Mouse (Mus musculus): ENCODE measurements around the gene Rnf115. TPM values are rescaled to one million over a fixed set of nuclear protein-coding genes. Genes with fewer than 3 reads are reported as not detected.

Rnf115 gene
- polyA plus RNA-seq, 1 experiment from 2014 or later, result 69.7 TPM

GRCm38 (mm10) chr3:96777120-96777519 lies 49.7 kb downstream of the Rnf115 start:
- Histone ChIP-seq H3K36me3 (ENCODE audit: control insufficient read depth, insufficient read depth, low read length) (0 out of 2 replicates have a peak, but pooled peaks cover 9% of the 10 kb centered on the region), H3K9ac (ENCODE audit: low read length) (no peak overlapping the region), H3K4me1 (ENCODE audit: control insufficient read depth, insufficient read depth, low read length) (no peaks in the 10 kb centered on the region), H3K27me3 (replicated peaks; ENCODE audit: control insufficient read depth, insufficient read depth, low read length) (no peaks in the 10 kb centered on the region), H3K4me3 (ENCODE audit: low read depth, low read length) (no peak overlapping the region), H3K27ac (ENCODE audit: low read depth, low read length) (no peak overlapping the region), H3K4me2 (ENCODE audit: low read length) (no peak overlapping the region), H3K9me3 (replicated peaks; ENCODE audit: control insufficient read depth, low read length) (no peaks in the 10 kb centered on the region)
- DNase-seq (ENCODE audit: low spot score), result no peak
- 88% methylated on average over 3 of the region's 3 CpGs for WGBS
- ATAC-seq, result no peak

DNA sequence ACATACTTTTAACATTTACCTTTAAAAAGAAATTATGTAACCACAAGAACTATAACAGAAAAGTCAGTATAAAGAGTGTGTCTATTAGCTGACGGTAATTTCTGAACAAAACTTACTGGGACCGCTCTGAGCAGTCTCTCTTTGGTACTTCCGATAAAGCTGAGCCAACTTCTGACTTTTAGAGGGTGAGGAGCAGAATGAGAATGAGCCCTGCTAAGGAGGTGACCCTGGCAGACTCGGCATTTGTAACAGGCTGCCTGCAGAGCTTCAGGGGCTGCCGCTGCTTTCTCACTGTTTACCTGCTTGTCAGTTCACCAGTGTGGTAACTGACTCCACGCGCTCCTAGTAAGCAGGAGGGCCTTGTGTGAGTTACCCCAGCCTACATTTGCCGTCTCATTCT lies 54.8 kb downstream of the Rnf115 start:
- Histone ChIP-seq H3K4me1 (ENCODE audit: control insufficient read depth, insufficient read depth, low read length) (no peaks in the 10 kb centered on the region), H3K27me3 (replicated peaks; ENCODE audit: control insufficient read depth, insufficient read depth, low read length) (no peaks in the 10 kb centered on the region), H3K9ac (ENCODE audit: low read length) (no peak overlapping the region), H3K9me3 (replicated peaks; ENCODE audit: control insufficient read depth, low read length) (no peaks in the 10 kb centered on the region), H3K36me3 (ENCODE audit: control insufficient read depth, insufficient read depth, low read length) (peaks cover 15% of the 10 kb centered on the region), H3K4me3 (ENCODE audit: low read depth, low read length) (no peak overlapping the region), H3K27ac (ENCODE audit: low read depth, low read length) (no peak overlapping the region), H3K4me2 (ENCODE audit: low read length) (no peak overlapping the region)
- ATAC-seq (no peak), DNase-seq (ENCODE audit: low spot score) (no peak)
- 79% methylated on average over 8 of the region's 8 CpGs for WGBS

DNA sequence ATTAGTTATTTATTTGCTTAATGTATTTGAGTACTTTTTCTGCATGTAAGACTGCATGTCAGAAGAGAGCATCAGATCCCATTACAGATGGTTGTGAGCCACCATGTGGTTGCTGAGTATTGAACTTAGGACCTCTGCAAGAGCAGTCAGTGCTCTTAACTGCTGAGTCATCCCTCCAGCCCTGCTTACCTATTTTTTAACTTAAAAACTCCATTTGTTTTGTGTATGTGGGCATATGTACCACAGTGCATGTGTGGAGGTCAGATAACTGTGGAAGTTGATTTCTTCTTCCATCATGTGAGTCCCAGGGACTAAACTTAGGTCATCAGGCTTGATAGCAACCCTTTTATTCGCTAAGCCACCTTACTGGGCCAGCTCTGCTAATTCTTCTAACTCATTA lies 60.3 kb downstream of the Rnf115 start:
- no peaks in the 10 kb centered on the region for H3K27me3 ChIP-seq (replicated peaks; ENCODE audit: control insufficient read depth, insufficient read depth, low read length)
- H3K4me3 ChIP-seq (ENCODE audit: low read depth, low read length), result no peak overlapping the region
- peaks cover 49% of the 10 kb centered on the region for H3K36me3 ChIP-seq (ENCODE audit: control insufficient read depth, insufficient read depth, low read length)
- ATAC-seq, result no peak
- no peak overlapping the region for H3K4me2 ChIP-seq (ENCODE audit: low read length)
- 90% methylated on average over 1 of the region's 1 CpGs for WGBS
- H3K9me3 ChIP-seq (replicated peaks; ENCODE audit: control insufficient read depth, low read length), result no peaks in the 10 kb centered on the region
- no peaks in the 10 kb centered on the region for H3K4me1 ChIP-seq (ENCODE audit: control insufficient read depth, insufficient read depth, low read length)
- DNase-seq (ENCODE audit: low spot score), result no peak
- H3K27ac ChIP-seq (ENCODE audit: low read depth, low read length), result no peak overlapping the region
- no peak overlapping the region for H3K9ac ChIP-seq (ENCODE audit: low read length)

DNA sequence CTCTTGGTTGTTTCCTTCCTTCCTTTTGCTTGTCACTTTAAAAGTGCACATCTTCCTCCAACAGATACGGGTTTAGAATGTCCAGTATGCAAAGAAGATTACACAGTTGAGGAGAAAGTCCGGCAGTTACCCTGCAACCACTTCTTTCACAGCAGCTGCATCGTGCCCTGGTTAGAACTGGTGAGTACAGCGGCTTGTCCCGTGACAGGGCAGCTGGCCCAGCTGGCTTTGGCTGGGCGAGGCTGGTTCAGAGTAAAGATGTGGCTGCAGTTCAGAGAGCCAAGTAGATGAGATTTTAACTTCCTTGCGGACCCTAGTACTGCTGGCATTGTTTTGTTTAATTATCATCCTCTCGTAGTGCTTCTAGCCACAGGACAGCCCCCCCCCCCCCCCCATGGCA lies 61.0 kb downstream of the Rnf115 start:
- H3K36me3 ChIP-seq (ENCODE audit: control insufficient read depth, insufficient read depth, low read length), result peaks cover 49% of the 10 kb centered on the region
- no peak overlapping the region for H3K9ac ChIP-seq (ENCODE audit: low read length)
- no peak overlapping the region for H3K4me2 ChIP-seq (ENCODE audit: low read length)
- H3K27me3 ChIP-seq (replicated peaks; ENCODE audit: control insufficient read depth, insufficient read depth, low read length), result no peaks in the 10 kb centered on the region
- no peak overlapping the region for H3K4me3 ChIP-seq (ENCODE audit: low read depth, low read length)
- WGBS, result 84% methylated on average over 8 of the region's 8 CpGs
- H3K27ac ChIP-seq (ENCODE audit: low read depth, low read length), result no peak overlapping the region
- ATAC-seq (no peak), DNase-seq (ENCODE audit: low spot score) (no peak)
- H3K4me1 ChIP-seq (ENCODE audit: control insufficient read depth, insufficient read depth, low read length), result no peaks in the 10 kb centered on the region
- H3K9me3 ChIP-seq (replicated peaks; ENCODE audit: control insufficient read depth, low read length), result no peaks in the 10 kb centered on the region

- DNase-seq (ENCODE audit: low spot score) (no peak), ATAC-seq (no peak)
- H3K4me2 ChIP-seq (ENCODE audit: low read length), result no peak overlapping the region
- H3K36me3 ChIP-seq (ENCODE audit: control insufficient read depth, insufficient read depth, low read length), result peaks cover 7% of the 10 kb centered on the region; the same call in 1 of the 2 replicates
- no peak overlapping the region for H3K4me3 ChIP-seq (ENCODE audit: low read depth, low read length)
- no peak overlapping the region for H3K27ac ChIP-seq (ENCODE audit: low read depth, low read length)
- no peaks in the 10 kb centered on the region for H3K4me1 ChIP-seq (ENCODE audit: control insufficient read depth, insufficient read depth, low read length)
- 89% methylated on average over 11 of the region's 11 CpGs for WGBS
- no peak overlapping the region for H3K9ac ChIP-seq (ENCODE audit: low read length)
- H3K9me3 ChIP-seq (replicated peaks; ENCODE audit: control insufficient read depth, low read length), result no peaks in the 10 kb centered on the region
- no peaks in the 10 kb centered on the region for H3K27me3 ChIP-seq (replicated peaks; ENCODE audit: control insufficient read depth, insufficient read depth, low read length)
Observed at GRCm38 (mm10) chr3:96800254-96800653, 72.8 kb downstream of the Rnf115 start.

- Histone ChIP-seq H3K4me3 (ENCODE audit: low read depth, low read length) (no peak overlapping the region), H3K4me1 (ENCODE audit: control insufficient read depth, insufficient read depth, low read length) (no peaks in the 10 kb centered on the region), H3K9ac (ENCODE audit: low read length) (no peak overlapping the region), H3K27ac (ENCODE audit: low read depth, low read length) (no peak overlapping the region), H3K9me3 (replicated peaks; ENCODE audit: control insufficient read depth, low read length) (no peaks in the 10 kb centered on the region), H3K27me3 (replicated peaks; ENCODE audit: control insufficient read depth, insufficient read depth, low read length) (no peaks in the 10 kb centered on the region), H3K36me3 (ENCODE audit: control insufficient read depth, insufficient read depth, low read length) (no peaks in the 10 kb centered on the region), H3K4me2 (ENCODE audit: low read length) (no peak overlapping the region)
- no peak for ATAC-seq
- whole genome bisulfite sequencing, result 100% methylated on average over 1 of the region's 1 CpGs
- DNase-seq (ENCODE audit: low spot score), result no peak
Observed at GRCm38 (mm10) chr3:96802214-96802613, 74.8 kb downstream of the Rnf115 start.

GRCm38 (mm10) chr3:96808136-96808535 lies 80.7 kb downstream of the Rnf115 start:
- ATAC-seq, result no peak
- no peaks in the 10 kb centered on the region for H3K4me1 ChIP-seq (ENCODE audit: control insufficient read depth, insufficient read depth, low read length)
- no peaks in the 10 kb centered on the region for H3K36me3 ChIP-seq (ENCODE audit: control insufficient read depth, insufficient read depth, low read length)
- no peak overlapping the region for H3K9ac ChIP-seq (ENCODE audit: low read length)
- no peak overlapping the region for H3K4me3 ChIP-seq (ENCODE audit: low read depth, low read length)
- no peak for DNase-seq (ENCODE audit: low spot score)
- no peaks in the 10 kb centered on the region for H3K27me3 ChIP-seq (replicated peaks; ENCODE audit: control insufficient read depth, insufficient read depth, low read length)
- no peak overlapping the region for H3K4me2 ChIP-seq (ENCODE audit: low read length)
- WGBS, result 74% methylated on average over 3 of the region's 3 CpGs
- H3K9me3 ChIP-seq (replicated peaks; ENCODE audit: control insufficient read depth, low read length), result no peaks in the 10 kb centered on the region
- H3K27ac ChIP-seq (ENCODE audit: low read depth, low read length), result no peak overlapping the region

DNA sequence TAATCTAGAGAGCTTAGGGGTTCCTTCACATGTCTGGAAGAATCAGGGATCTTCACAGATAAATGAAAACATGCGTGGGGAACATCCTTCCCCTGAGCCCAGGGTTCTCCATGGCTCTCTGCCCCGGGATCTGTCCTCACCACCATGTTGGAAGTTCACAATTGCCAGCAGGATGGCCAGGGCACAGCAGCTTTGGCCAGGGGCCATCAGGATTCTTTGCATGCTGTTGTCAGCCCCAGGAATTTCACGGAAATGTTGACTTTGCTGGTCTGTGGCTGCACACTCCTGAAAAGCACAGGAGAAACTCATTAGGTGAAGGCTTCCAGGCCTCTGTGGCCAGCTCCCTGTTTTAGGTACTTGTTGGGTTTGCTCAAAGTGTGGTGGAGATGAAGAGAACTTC lies 81.2 kb downstream of the Rnf115 start:
- WGBS, result 77% methylated on average over 3 of the region's 3 CpGs
- Histone ChIP-seq H3K27ac (ENCODE audit: low read depth, low read length) (no peak overlapping the region), H3K4me3 (ENCODE audit: low read depth, low read length) (no peak overlapping the region), H3K9me3 (replicated peaks; ENCODE audit: control insufficient read depth, low read length) (no peaks in the 10 kb centered on the region), H3K36me3 (ENCODE audit: control insufficient read depth, insufficient read depth, low read length) (no peaks in the 10 kb centered on the region), H3K4me2 (ENCODE audit: low read length) (no peak overlapping the region), H3K4me1 (ENCODE audit: control insufficient read depth, insufficient read depth, low read length) (no peaks in the 10 kb centered on the region), H3K9ac (ENCODE audit: low read length) (no peak overlapping the region), H3K27me3 (replicated peaks; ENCODE audit: control insufficient read depth, insufficient read depth, low read length) (no peaks in the 10 kb centered on the region)
- DNase-seq (ENCODE audit: low spot score), result no peak
- no peak for ATAC-seq

GRCm38 (mm10) chr3:96811232-96811631 lies 83.8 kb downstream of the Rnf115 start:
- H3K4me2 ChIP-seq (ENCODE audit: low read length), result no peak overlapping the region
- DNase-seq (ENCODE audit: low spot score), result no peak
- H3K4me3 ChIP-seq (ENCODE audit: low read depth, low read length), result no peak overlapping the region
- H3K9ac ChIP-seq (ENCODE audit: low read length), result no peak overlapping the region
- no peaks in the 10 kb centered on the region for H3K4me1 ChIP-seq (ENCODE audit: control insufficient read depth, insufficient read depth, low read length)
- no peak overlapping the region for H3K27ac ChIP-seq (ENCODE audit: low read depth, low read length)
- no peaks in the 10 kb centered on the region for H3K9me3 ChIP-seq (replicated peaks; ENCODE audit: control insufficient read depth, low read length)
- ATAC-seq, result no peak
- H3K36me3 ChIP-seq (ENCODE audit: control insufficient read depth, insufficient read depth, low read length), result no peaks in the 10 kb centered on the region
- 95% methylated on average over 3 of the region's 3 CpGs for WGBS
- H3K27me3 ChIP-seq (replicated peaks; ENCODE audit: control insufficient read depth, insufficient read depth, low read length), result no peaks in the 10 kb centered on the region

Measured in forebrain, embryonic 14.5 days (tissue).